Comparison of ENCODE assay signal across 12 mouse cellular contexts in the genomic region with DNA sequence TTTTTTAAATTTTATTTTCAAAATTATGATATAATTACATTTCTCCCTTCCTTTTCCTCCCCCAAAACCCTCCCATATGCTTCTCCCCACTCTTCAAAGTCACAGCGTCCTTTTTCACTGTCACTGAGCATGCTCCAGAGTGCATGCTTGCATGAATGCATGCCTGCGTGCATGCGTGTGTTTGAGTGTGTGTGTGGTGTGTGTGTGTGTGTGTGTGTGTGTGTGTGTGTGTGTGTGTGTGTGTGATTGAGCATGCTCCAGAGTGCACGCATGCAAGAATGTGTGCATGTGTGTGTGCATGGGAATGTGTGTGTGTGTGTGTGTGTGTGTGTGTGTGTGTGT.
DNase-seq lines count a peak whose midpoint lies in the region; ATAC-seq lines count a peak whose summit lies in the region.
"Had no signal": no experiment of that assay in that cellular context is flagged by ENCODE, and none has a peak within 500 bp of the region (broad histone marks: within the 10 kb centered on the region; RNA-seq: fewer than 3 reads in every experiment).

No protein-coding gene starts in this region.

- no peaks in the 10 kb centered on the region for H3K27me3 ChIP-seq in kidney, embryonic 14.5 days (ENCODE audit: control insufficient read depth, insufficient read depth, low read length)
- no peaks in the 10 kb centered on the region for H3K27me3 ChIP-seq in liver, embryonic 13.5 days
- H3K27me3 ChIP-seq: midbrain, embryonic 13.5 days had no signal

- H3K9ac ChIP-seq in kidney, embryonic 14.5 days (ENCODE audit: low read depth, low read length) = no peak overlapping the region
- H3K9ac ChIP-seq in liver, embryonic 13.5 days = no peak overlapping the region
- H3K9ac ChIP-seq: midbrain, embryonic 13.5 days had no signal

- 61% methylated on average over 4 of the region's 4 CpGs for WGBS in kidney, embryonic 14.5 days
- WGBS in liver, embryonic 13.5 days (ENCODE audit: insufficient replicate concordance) = 63% methylated on average over 3 of the region's 4 CpGs

- H3K4me1 ChIP-seq in kidney, embryonic 14.5 days (ENCODE audit: control insufficient read depth, insufficient read depth, low read length) = 0 out of 2 replicates have a peak, but pooled peaks cover 4% of the 10 kb centered on the region
- H3K4me1 ChIP-seq in brown adipose tissue, adult 24 weeks (ENCODE audit: control insufficient read depth, insufficient read depth, insufficient read length, low read length) = peaks cover 3% of the 10 kb centered on the region
- H3K4me1 ChIP-seq in liver, embryonic 13.5 days (replicated peaks) = no peaks in the 10 kb centered on the region
- H3K4me1 ChIP-seq: midbrain, embryonic 13.5 days had no signal

- no peaks in the 10 kb centered on the region; the same call in 1 of the 2 replicates for H3K9me3 ChIP-seq in kidney, embryonic 14.5 days (ENCODE audit: control insufficient read depth, low read length)
- no peaks in the 10 kb centered on the region; the same call in 1 of the 2 replicates for H3K9me3 ChIP-seq in liver, embryonic 13.5 days (replicated peaks)
- H3K9me3 ChIP-seq: midbrain, embryonic 13.5 days had no signal

- H3K27ac ChIP-seq in kidney, embryonic 14.5 days (ENCODE audit: low read depth, low read length) = no peak overlapping the region
- H3K27ac ChIP-seq in brown adipose tissue, adult 24 weeks (replicated peaks; ENCODE audit: low read depth, low read length) = no peak overlapping the region
- no peak overlapping the region for H3K27ac ChIP-seq in liver, embryonic 13.5 days
- H3K27ac ChIP-seq: midbrain, embryonic 13.5 days had no signal

- H3K4me3 ChIP-seq in kidney, embryonic 14.5 days (ENCODE audit: low read length) = peak overlapping the region; percentile 29
- H3K4me3 ChIP-seq in brown adipose tissue, adult 24 weeks (ENCODE audit: insufficient read depth, low read depth, low read length) = 0 out of 2 replicates have a peak overlapping the region, but pooled peaks have one; percentile 7
- H3K4me3 ChIP-seq in liver, embryonic 13.5 days (replicated peaks) = no peak overlapping the region
- H3K4me3 ChIP-seq: midbrain, embryonic 13.5 days had no signal

- ATAC-seq in kidney, embryonic 14.5 days (ENCODE audit: low FRiP score, low TSS enrichment) = 0 out of 2 replicates have a peak, but pooled peaks have one; percentile 52
- no peak for ATAC-seq in liver, embryonic 13.5 days (ENCODE audit: low read depth)
- ATAC-seq: forebrain, embryonic 14.5 days; midbrain, embryonic 13.5 days had no signal

- H3K36me3 ChIP-seq in kidney, embryonic 14.5 days (ENCODE audit: control insufficient read depth, insufficient read depth, low read length) = no peaks in the 10 kb centered on the region
- H3K36me3 ChIP-seq in liver, embryonic 13.5 days = no peaks in the 10 kb centered on the region
- H3K36me3 ChIP-seq: midbrain, embryonic 13.5 days had no signal

- DNase-seq in adrenal gland, postnatal 10 days = peak; percentile 20
- DNase-seq in adrenal gland, adult (ENCODE audit: inconsistent age in 2 of 2, low spot score in 1 of 2) = no peak
- DNase-seq in kidney, postnatal 25 days = no peak
- no peak for DNase-seq in liver, embryonic 13.5 days
- no peak for DNase-seq in left cerebral cortex, adult 9 months (ENCODE audit: low spot score in 2 of 2)
- no peak for DNase-seq in left cerebral cortex, adult 18-20 months (ENCODE audit: low spot score in 2 of 2)
- DNase-seq: cerebellum, adult 2 months; thymus, adult 18-20 months had no signal

- peak overlapping the region; percentile 52 for H3K4me2 ChIP-seq in kidney, embryonic 14.5 days (replicated peaks; ENCODE audit: low read depth, low read length)
- H3K4me2 ChIP-seq in liver, embryonic 13.5 days = peak overlapping the region; percentile 35
- H3K4me2 ChIP-seq: midbrain, embryonic 13.5 days had no signal
